Mouse (Mus musculus) granulocyte monocyte progenitor cell, adult 5-6 weeks (primary cell): ENCODE data around the gene Asb2. TPM values are rescaled to one million over a fixed set of nuclear protein-coding genes. Genes with fewer than 3 reads are reported as not detected.
A peak's percentile ranks its signal among the peaks of the same experiment; 100 is the strongest.

Experiments
- ATAC-seq: replicated peaks from 2 replicates; pipeline ENCODE4 v1.8.0; 2016; ENCODE audit warnings: mild to moderate bottlenecking, moderate TSS enrichment, inconsistent platforms; ENCODE audit not compliant: poor library complexity, severe bottlenecking
- total RNA-seq, 2 experiments: library from RNA; stranded (forward) in 1 of 2; stranded (reverse) in 1 of 2; fragments of 200-712, 200-1000 nt in 1 of 2; fragments of >200 nt in 1 of 2; fragmentation: Nextera tagmentation in 1 of 2; gene quantifications; 2 replicates each; pipeline ENCODE4 v1.2.3; 2014 to 2017

Asb2 gene
- total RNA-seq, 2 experiments from 2014 or later, result 0.41 TPM; not detected in 1

DNA sequence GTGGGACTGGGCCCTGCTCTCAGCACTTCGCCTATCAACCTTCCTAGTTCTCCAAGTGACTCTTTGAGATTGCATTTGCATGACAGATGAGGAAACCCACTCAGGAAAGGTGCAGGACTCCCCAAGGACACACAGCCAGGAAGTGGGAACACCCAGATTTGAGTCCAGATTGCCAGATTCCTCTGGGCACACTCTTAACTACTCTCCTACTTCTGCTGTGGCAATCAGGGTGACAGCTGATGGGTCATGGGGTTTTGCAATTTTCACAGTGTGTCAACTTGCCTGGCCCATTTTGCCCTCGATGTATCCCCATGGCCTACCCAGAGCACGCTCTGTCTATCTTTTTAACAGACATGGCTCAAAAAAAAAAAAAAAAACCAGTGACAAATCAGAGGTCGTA is 29.2 kb downstream of the Asb2 start:
- ATAC-seq, result peak; percentile 18; the same call in 1 of the 2 replicates

DNA sequence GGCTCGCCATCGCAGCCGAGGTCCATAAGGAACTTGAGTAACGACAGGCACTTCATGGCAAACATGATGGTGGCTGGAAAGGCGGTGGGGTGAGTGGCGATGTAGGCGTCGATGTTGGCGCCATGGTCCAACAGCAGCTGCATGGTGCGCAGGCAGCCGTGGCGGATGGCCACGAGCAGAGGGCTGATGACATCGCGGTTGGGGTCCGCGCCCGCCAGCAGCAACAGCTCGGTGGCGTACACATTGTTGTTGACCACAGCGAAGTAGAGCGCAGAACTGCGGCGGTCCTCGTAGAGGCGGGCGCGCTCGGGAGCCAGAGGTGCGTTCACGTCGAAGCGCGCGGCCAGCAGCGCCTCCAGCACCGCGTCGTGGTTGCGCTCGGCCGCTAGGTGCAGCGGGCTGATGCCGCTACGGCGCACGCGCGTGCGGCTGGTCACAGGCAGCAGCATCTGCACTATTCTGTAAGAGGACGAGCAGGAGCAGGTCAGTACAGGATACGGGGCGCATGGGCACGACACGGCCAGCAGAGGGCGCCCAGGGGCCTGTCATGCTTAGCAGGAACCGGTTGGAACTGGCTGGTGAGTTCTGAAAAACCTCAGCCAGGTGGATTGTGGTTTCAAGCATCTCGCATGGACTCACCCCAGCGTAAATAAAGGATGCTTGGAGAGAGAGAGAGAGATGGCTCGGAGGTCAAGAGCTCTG is 30.5 kb downstream of the Asb2 start:
- ATAC-seq, result peak; percentile 90

DNA sequence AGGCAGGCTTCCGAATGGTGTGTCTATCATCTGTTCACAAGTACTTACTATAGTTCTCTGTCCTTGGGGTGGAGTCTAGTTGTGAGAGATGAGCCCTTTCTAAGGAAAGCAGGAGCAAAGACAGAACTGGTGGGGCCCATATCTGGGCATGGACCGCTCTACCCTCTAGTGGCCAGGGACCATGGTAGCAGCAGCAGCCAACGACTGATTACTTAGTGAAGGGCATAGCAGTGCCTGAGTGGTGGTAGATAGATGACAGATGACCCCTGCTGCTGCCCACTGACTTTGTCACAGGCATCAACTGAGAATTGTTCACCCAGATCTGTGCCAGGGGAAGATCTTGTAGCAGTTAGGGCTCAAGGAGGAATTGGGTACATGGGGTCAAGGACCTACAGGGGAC is 33.0 kb downstream of the Asb2 start:
- ATAC-seq, result peak; percentile 49; the same call in 1 of the 2 replicates

GRCm38 (mm10) chr12:103315831-103316545 is 39.8 kb downstream of the Asb2 start:
- ATAC-seq, result no peak

DNA sequence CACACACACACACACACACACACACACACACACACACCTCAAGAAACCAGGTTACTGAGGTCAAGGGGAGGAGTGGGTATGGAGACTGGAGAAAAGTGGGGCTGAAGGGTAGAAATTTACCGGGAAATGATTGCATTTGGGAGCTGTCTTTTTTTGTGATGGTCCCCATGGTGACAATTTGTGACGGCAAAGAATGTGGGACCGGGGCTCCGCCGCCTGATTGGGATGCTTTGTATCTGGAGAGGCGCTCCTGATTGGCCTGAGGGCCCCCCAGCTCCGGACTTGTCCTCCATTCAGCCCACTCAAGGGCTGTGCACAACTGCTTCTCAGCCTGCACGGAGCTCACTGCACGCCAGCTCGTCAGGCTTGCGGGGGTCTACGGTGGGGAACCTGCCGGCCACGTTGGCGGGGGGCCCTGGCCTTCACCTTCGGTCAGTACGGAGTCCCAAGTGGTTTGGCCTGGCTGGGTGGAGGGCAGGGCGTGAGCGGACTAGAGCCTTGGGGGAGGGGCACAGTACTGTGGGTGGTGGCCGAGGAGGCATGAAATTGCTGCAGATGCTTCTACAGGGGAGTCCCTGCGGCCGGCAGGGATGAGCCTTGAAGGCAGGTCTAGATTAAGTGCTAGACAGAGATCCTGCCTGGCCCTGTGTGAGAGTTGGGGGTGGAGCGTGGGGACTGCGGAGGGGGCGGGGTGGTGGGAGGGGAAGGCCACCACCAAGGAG is 41.0 kb downstream of the Asb2 start:
- no peak for ATAC-seq

- no peak for ATAC-seq
Observed at GRCm38 (mm10) chr12:103313871-103314639, 41.7 kb downstream of the Asb2 start.

DNA sequence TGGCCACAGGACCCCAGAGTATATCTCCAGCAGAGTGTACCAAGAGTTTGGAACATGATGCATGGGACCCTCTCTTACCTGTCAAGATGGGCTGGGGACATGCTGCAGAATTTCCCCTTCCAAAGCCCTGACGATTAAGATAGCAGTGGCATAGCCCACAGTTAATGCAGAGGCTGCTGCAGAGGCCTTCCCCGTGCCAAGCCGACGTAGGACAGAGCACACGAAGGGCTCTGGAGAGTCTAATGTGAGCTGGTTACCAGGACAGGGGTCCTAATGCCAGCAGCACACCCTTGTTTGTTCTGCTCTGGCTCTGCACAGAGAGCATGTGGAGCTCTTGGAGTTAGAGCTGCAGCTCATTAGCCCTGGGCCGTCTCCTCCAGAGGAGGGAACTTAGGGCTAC is 42.5 kb downstream of the Asb2 start:
- ATAC-seq, result no peak

GRCm38 (mm10) chr12:103311921-103312320 is 43.9 kb downstream of the Asb2 start:
- ATAC-seq, result 0 out of 2 replicates have a peak, but pooled peaks have one; percentile 12

GRCm38 (mm10) chr12:103310744-103311267 is 45.0 kb downstream of the Asb2 start, which contains the start of gene Fam181a:
Gene Fam181a, plus strand, starts transcription at chr12:103310975.
- no peak for ATAC-seq

DNA sequence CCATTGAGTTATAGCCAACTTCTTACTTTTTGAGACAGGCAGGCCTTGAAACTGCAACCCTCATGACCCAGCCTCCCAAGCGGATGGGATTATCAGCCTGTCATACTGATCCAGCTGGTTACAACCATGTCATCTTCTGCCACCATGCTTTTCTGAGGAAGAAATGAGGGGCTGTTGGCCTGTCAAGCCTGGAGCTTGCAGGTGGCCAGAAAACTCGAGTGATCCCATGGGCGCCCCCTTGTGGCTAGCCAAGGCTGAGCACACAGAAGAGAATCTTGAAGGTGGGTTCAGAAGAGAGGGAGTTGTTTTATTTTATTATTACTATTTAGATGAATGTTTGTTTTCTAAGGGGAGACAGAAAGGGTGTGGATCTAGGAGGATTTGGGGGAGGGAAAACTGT is 49.1 kb downstream of the Asb2 start:
- peak; percentile 76 for ATAC-seq

- ATAC-seq, result no peak
Observed at GRCm38 (mm10) chr12:103306224-103306623, 49.6 kb downstream of the Asb2 start.

DNA sequence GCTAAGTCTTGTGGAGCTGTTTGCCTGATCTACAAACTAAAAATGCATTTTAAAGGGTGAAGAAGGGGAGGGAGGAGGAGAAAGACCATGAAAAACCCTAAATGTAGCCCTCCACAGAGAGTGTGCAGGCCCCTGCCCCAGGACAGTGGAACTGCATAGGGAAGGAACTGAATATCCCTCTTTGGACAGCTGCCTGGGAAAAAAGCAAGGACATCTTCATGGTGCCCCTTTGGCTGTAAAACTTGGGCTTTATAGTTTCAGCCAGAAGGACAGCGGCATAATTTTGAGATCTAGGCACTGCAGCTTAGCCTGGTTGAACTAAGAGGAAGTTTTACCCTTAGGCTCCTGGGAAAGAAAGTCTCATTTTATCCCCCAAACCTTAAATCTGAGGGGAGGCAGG is 52.8 kb downstream of the Asb2 start:
- no peak for ATAC-seq

DNA sequence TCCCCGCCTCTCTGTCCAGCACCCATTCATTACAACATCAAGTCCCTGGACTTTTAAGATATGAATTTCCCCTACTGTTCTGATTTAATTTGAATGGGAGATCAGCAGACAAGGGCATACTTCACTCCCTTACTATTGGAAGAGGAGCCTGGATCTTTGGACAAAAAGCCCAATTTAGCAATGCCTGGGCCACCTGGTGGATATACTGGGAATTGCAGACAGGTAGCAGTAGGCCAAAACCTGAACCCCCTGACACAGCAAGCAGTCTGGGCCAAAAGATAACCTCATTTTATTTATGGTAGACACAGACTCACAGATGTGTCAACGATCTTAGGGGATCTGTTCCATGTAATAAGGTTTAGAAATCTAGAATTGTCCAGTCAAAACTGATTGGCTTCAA is 54.2 kb downstream of the Asb2 start:
- ATAC-seq, result peak; percentile 57

DNA sequence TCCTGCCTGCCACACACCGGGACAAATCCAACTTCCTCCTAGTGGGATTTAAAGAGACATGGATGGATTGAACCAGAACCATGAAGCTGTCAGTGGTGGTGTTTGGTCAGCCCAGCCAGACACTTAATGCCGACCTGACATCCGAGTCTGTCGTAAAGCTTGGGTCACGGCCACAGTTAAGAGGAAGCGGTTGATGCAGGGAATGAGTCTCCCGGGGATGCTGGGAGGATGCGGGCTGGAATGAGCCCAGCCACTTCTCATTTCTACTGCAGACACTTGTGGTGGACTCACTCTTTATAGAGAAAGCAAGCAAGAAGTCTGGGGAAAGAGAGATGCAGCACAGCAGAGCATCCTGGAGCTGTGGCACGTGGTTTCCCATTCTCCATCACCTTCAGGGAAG is 55.3 kb downstream of the Asb2 start:
- peak; percentile 55 for ATAC-seq

DNA sequence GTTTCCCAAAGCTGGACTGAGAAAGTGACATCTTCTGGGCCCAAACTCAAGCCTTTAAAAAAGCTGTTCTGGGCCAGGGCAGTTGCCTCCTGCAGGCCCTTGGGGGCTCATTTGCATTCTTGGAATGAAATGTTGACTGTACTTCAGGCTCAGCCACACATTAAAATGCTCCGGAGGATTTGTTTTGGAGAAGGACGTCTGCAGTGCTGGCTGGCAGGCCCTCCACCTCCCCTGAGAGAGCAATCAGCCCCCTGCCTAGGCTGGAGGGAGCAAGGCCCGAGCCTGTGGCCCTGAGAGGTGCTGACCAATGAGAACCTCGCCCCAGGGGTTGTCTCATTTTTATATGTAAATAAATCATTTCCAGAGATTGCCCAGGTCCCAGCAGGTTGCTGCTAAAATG is 59.5 kb downstream of the Asb2 start:
- ATAC-seq, result no peak

- no peak for ATAC-seq
Observed at GRCm38 (mm10) chr12:103292366-103292765, 63.4 kb downstream of the Asb2 start.

- ATAC-seq, result no peak
Observed at GRCm38 (mm10) chr12:103287276-103287675, 68.5 kb downstream of the Asb2 start.

- no peak for ATAC-seq
Observed at GRCm38 (mm10) chr12:103283411-103283810, 72.4 kb downstream of the Asb2 start.

DNA sequence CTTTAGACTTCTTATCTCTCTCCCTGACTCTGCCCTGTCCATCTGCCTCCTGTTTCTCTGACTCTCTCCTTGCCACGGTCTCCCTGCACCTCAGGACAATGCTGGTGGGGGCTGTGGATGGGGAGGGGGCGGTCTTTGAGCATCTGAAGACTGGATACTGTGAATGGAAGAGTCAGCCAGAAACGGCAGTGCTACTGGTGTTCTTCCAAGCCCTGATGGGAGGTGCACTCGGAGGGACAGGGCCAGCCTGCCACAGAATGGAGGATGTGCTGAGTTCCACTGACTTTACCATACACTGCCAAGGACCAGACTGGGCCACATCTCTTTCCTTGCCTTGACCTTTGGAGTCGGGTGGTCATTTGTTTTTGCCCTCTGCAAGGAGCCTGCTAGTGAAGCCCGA is 72.9 kb downstream of the Asb2 start:
- no peak for ATAC-seq

- no peak for ATAC-seq
Observed at GRCm38 (mm10) chr12:103281912-103282311, 73.9 kb downstream of the Asb2 start.
